In the genomic region with DNA sequence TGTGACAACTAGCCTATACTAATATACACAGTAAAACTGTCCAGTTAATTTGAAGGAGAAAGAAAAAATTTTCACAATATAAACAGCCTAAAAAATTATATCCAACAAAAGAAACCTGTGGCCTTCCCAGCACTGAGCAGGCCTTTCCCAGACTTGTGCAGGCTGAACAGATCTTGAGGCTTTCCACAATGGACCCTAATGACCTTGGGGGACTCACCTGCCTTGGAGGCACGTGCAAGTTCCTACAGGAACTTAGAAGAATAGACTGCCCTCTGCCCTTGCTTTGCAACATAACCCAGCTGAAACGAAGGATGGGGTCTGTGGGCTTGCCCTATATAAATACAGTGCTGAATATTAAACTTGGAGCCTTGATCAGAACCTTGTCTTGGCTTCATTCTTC, we compare ENCODE assay signal across 19 mouse cellular contexts. TPM values are rescaled to one million over a fixed set of nuclear protein-coding genes. Genes with fewer than 3 reads are reported as not detected.
DNase-seq lines count a peak whose midpoint lies in the region.
"Had no signal": no experiment of that assay in that cellular context is flagged by ENCODE, and none has a peak within 500 bp of the region (broad histone marks: within the 10 kb centered on the region; RNA-seq: fewer than 3 reads in every experiment).

No protein-coding gene starts in this region.

- H3K4me3 ChIP-seq in limb, embryonic 10.5 days = no peak overlapping the region
- H3K4me3 ChIP-seq: embryonic facial prominence, embryonic 10.5 days; embryonic facial prominence, embryonic 12.5 days; forebrain, embryonic 13.5 days; forebrain, embryonic 15.5 days had no signal

- H3K36me3 ChIP-seq in limb, embryonic 10.5 days = no peaks in the 10 kb centered on the region
- H3K36me3 ChIP-seq: embryonic facial prominence, embryonic 10.5 days; embryonic facial prominence, embryonic 12.5 days; forebrain, embryonic 15.5 days had no signal

- peaks cover 5% of the 10 kb centered on the region for H3K4me1 ChIP-seq in limb, embryonic 10.5 days

- DNase-seq in ES-CJ7 (ENCODE audit: low read depth, low spot score) (peak; percentile 78), R1 (ENCODE audit: low read depth, low spot score) (peak; percentile 68)
- no peak for DNase-seq in limb, embryonic 10.5 days (ENCODE audit: low spot score)
- DNase-seq in urinary bladder, postnatal 36 days (ENCODE audit: low spot score in 2 of 2) = no peak
- DNase-seq in adrenal gland, adult 2 months = no peak
- DNase-seq: adrenal gland, adult 8-10 months; adrenal gland, postnatal 14 days; adrenal gland, postnatal 36 days; cerebellum, adult 11-12 months; cerebellum, adult 2 months; cerebellum, adult 9-10 months; cerebellum, postnatal 10 days; cerebellum, postnatal 25 days; forebrain, postnatal 0 days had no signal

- H3K27me3 ChIP-seq in limb, embryonic 10.5 days (ENCODE audit: low read depth, poor library complexity, severe bottlenecking) = no peaks in the 10 kb centered on the region
- H3K27me3 ChIP-seq: CH12.LX; embryonic facial prominence, embryonic 12.5 days; forebrain, embryonic 13.5 days; forebrain, embryonic 15.5 days had no signal

- no peak overlapping the region for H3K27ac ChIP-seq in limb, embryonic 10.5 days
- H3K27ac ChIP-seq: embryonic facial prominence, embryonic 10.5 days; embryonic facial prominence, embryonic 12.5 days; forebrain, embryonic 13.5 days; forebrain, embryonic 15.5 days had no signal

- WGBS in limb, embryonic 10.5 days = 66% methylated on average over 2 of the region's 2 CpGs

- no peaks in the 10 kb centered on the region for H3K9me3 ChIP-seq in limb, embryonic 10.5 days (replicated peaks)
- H3K9me3 ChIP-seq: embryonic facial prominence, embryonic 10.5 days; embryonic facial prominence, embryonic 12.5 days; forebrain, embryonic 13.5 days; forebrain, embryonic 15.5 days had no signal

RNA-seq across cellular contexts. Expression of a gene that starts 26.8 kb away (rescaled TPM):
- polyA plus RNA-seq in limb, embryonic 10.5 days (2016; fragmentation: Nextera tagmentation; extraction: Ambion mirVana) = 6.1 and 6.7 TPM in 2 replicates
- 10 to 100 TPM; 52.5 to 60.5 TPM for total RNA-seq in adrenal gland, adult 2 months (2021)
- polyA plus RNA-seq in adrenal gland, adult 2 months (2012; rRNA removed) = 6.0 and 8.4 TPM in 2 replicates

Comparison
In these comparisons a context has a peak if more than half of its experiments do, and no peak if none do; other contexts are left out.
1. DNase-seq: peak in ES-CJ7 (single experiment) and R1 (single experiment); none in limb, embryonic 10.5 days (single experiment), urinary bladder, postnatal 36 days (0 of 2) and adrenal gland, adult 2 months (single experiment).